In the genomic region with DNA sequence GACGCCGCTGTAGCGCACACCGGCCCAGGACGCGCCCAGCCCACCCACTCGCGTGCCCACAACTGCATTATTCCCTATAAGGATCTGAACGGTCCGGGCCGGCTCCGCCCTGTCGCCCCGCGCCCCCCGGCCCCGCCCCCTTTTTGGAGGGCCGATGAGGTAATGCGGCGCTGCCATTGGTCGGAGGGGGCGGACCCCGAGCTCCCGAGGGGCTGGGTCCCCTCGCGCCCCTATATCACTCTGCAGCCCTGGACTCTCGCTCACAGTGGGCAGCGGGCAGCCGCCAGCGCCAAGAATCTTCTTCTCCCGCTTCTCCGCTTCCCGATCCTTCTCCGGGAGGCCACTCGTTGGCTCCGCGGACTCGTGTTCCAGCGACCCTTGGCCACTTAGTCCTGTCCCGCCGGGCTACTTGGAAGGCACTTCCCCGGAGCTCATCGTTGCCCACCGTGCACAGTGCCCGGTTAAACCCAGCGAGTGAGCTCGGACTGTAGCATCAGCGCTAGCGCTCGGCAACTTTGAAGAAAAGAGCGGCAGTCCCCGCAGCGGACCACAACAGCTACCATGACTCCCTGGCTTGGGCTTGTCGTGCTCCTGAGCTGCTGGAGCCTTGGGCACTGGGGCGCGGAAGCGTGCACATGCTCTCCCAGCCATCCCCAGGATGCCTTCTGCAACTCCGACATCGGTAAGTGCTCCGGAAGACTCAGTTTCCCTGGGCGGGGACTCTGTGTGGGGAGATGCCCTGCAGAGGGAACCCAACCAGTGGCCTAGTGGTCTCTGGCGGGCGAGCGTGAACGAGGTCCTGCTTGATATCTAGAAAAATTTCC, we compare ENCODE assay signal across 8 mouse cellular contexts. TPM values are rescaled to one million over a fixed set of nuclear protein-coding genes. Genes with fewer than 3 reads are reported as not detected.
DNase-seq lines count a peak whose midpoint lies in the region; ATAC-seq and TF ChIP-seq lines count a peak whose summit lies in the region.

A gene (plus strand): TSS at position 80 of the 824 bp plus-strand sequence.

- no peaks in the 10 kb centered on the region for H3K9me3 ChIP-seq in forebrain, embryonic 12.5 days
- no peaks in the 10 kb centered on the region for H3K9me3 ChIP-seq in heart, embryonic 13.5 days
- no peaks in the 10 kb centered on the region for H3K9me3 ChIP-seq in kidney, embryonic 16.5 days (ENCODE audit: low read length)

- WGBS in thymus, adult 2 months, result 2% methylated on average over 63 of the region's 65 CpGs
- under 1% methylated on average over 64 of the region's 65 CpGs for WGBS in forebrain, embryonic 12.5 days
- WGBS in heart, embryonic 13.5 days, result under 1% methylated on average over 64 of the region's 65 CpGs
- under 1% methylated on average over 65 of the region's 65 CpGs for WGBS in kidney, embryonic 16.5 days
- 5% methylated on average over 65 of the region's 65 CpGs for WGBS in liver, adult 2 months

- peak within 1 kb of the TSS; percentile 24 for H3K4me3 ChIP-seq in thymus, adult 2 months (ENCODE audit: control insufficient read depth, insufficient read depth, low read length)
- H3K4me3 ChIP-seq in forebrain, embryonic 12.5 days (replicated peaks), result peak within 1 kb of the TSS; percentile 48
- peak within 1 kb of the TSS; percentile 86 for H3K4me3 ChIP-seq in heart, embryonic 13.5 days
- H3K4me3 ChIP-seq in kidney, embryonic 16.5 days (ENCODE audit: low read length), result peak within 1 kb of the TSS; percentile 68
- peak within 1 kb of the TSS; percentile 65 for H3K4me3 ChIP-seq in liver, adult 2 months (ENCODE audit: insufficient read depth, low read depth, low read length)

- peaks cover 2% of the 10 kb centered on the region; the same call in 1 of the 2 replicates for H3K27me3 ChIP-seq in thymus, adult 2 months (ENCODE audit: control insufficient read depth, insufficient read depth, low read length)
- peaks cover 29% of the 10 kb centered on the region for H3K27me3 ChIP-seq in forebrain, embryonic 12.5 days
- H3K27me3 ChIP-seq in heart, embryonic 13.5 days (replicated peaks), result peaks cover 20% of the 10 kb centered on the region; the same call in 1 of the 2 replicates
- H3K27me3 ChIP-seq in kidney, embryonic 16.5 days (ENCODE audit: insufficient read depth, low read length), result peaks cover 13% of the 10 kb centered on the region
- H3K27me3 ChIP-seq in liver, adult 2 months (ENCODE audit: control insufficient read depth, insufficient read depth, low read length), result no peaks in the 10 kb centered on the region; the same call in 1 of the 2 replicates

- 0 out of 2 replicates have a peak, but pooled peaks cover 3% of the 10 kb centered on the region for H3K79me2 ChIP-seq in liver, adult 2 months (ENCODE audit: control insufficient read depth, insufficient read depth, low read length)

- H3K4me1 ChIP-seq in thymus, adult 2 months (replicated peaks; ENCODE audit: control insufficient read depth, insufficient read depth, low read length), result peaks cover 3% of the 10 kb centered on the region; the same call in 1 of the 2 replicates
- peaks cover 49% of the 10 kb centered on the region for H3K4me1 ChIP-seq in forebrain, embryonic 12.5 days
- H3K4me1 ChIP-seq in heart, embryonic 13.5 days, result peaks cover 47% of the 10 kb centered on the region
- H3K4me1 ChIP-seq in kidney, embryonic 16.5 days (ENCODE audit: insufficient read depth, low read length), result peaks cover 38% of the 10 kb centered on the region
- H3K4me1 ChIP-seq in liver, adult 2 months (ENCODE audit: control insufficient read depth, insufficient read depth, low read length), result peaks cover 1% of the 10 kb centered on the region; the same call in 1 of the 2 replicates

- no peak within 1 kb of the TSS for H3K27ac ChIP-seq in thymus, adult 2 months (ENCODE audit: control insufficient read depth, insufficient read depth, low read length)
- no peak within 1 kb of the TSS for H3K27ac ChIP-seq in forebrain, embryonic 12.5 days
- peak within 1 kb of the TSS; percentile 86 for H3K27ac ChIP-seq in heart, embryonic 13.5 days (replicated peaks)
- H3K27ac ChIP-seq in kidney, embryonic 16.5 days (ENCODE audit: low read length), result peak within 1 kb of the TSS; percentile 82
- peak within 1 kb of the TSS; percentile 22 for H3K27ac ChIP-seq in liver, adult 2 months (replicated peaks; ENCODE audit: insufficient read depth, low read depth, low read length)

- H3K4me2 ChIP-seq in forebrain, embryonic 12.5 days, result peak within 1 kb of the TSS; percentile 98
- peak within 1 kb of the TSS; percentile 93 for H3K4me2 ChIP-seq in heart, embryonic 13.5 days
- peak within 1 kb of the TSS; percentile 90 for H3K4me2 ChIP-seq in kidney, embryonic 16.5 days (replicated peaks; ENCODE audit: low read depth, low read length)

- no peak for TF ChIP-seq POLR2A in thymus, adult 2 months (IDR thresholded peaks at IDR 0.05; ENCODE audit: control insufficient read depth, extremely low read depth, insufficient read depth, low read length, poor library complexity)
- peak; percentile 70 for TF ChIP-seq POLR2A in liver, adult 2 months (IDR thresholded peaks at IDR 0.05; ENCODE audit: extremely low read depth, insufficient read depth, low read length)

- no peak for TF ChIP-seq CTCF in thymus, adult 2 months (IDR thresholded peaks at IDR 0.05; ENCODE audit: borderline replicate concordance, control insufficient read depth, extremely low read depth, insufficient read depth, low read length, poor library complexity)
- no peak for TF ChIP-seq CTCF in liver, adult 2 months (IDR thresholded peaks at IDR 0.05; ENCODE audit: low read depth, low read length)

- DNase-seq in thymus, adult 2 months, result peak; percentile 2
- no peak for DNase-seq in thymus, postnatal 25 days
- DNase-seq in liver, adult 2 months (ENCODE audit: extremely low read depth, low read depth, low spot score), result no peak
- DNase-seq in neural tube, embryonic 10.5 days (ENCODE audit: extremely low spot score, low spot score), result peak; percentile 85
- peak; percentile 71 for DNase-seq in urinary bladder, postnatal 14 days (ENCODE audit: low spot score)

- H3K36me3 ChIP-seq in thymus, adult 2 months (ENCODE audit: control insufficient read depth, insufficient read depth, low read length), result no peaks in the 10 kb centered on the region
- no peaks in the 10 kb centered on the region for H3K36me3 ChIP-seq in forebrain, embryonic 12.5 days (replicated peaks)
- peaks cover 13% of the 10 kb centered on the region for H3K36me3 ChIP-seq in heart, embryonic 13.5 days
- no peaks in the 10 kb centered on the region for H3K36me3 ChIP-seq in kidney, embryonic 16.5 days (ENCODE audit: insufficient read depth, low read length)
- no peaks in the 10 kb centered on the region for H3K36me3 ChIP-seq in liver, adult 2 months (ENCODE audit: control insufficient read depth, insufficient read depth, low read length)

- peak within 1 kb of the TSS; percentile 59 for H3K9ac ChIP-seq in forebrain, embryonic 12.5 days
- H3K9ac ChIP-seq in heart, embryonic 13.5 days, result peak within 1 kb of the TSS; percentile 91
- peak within 1 kb of the TSS; percentile 90 for H3K9ac ChIP-seq in kidney, embryonic 16.5 days (replicated peaks; ENCODE audit: low read length)
- H3K9ac ChIP-seq in liver, adult 2 months (ENCODE audit: low read depth, low read length), result peak within 1 kb of the TSS; percentile 82

- peak; percentile 88 for ATAC-seq in forebrain, embryonic 12.5 days (ENCODE audit: low FRiP score)
- ATAC-seq in heart, embryonic 13.5 days (ENCODE audit: extremely low read depth, insufficient number of reproducible peaks, low FRiP score, low TSS enrichment), result peak; percentile 81
- ATAC-seq in kidney, embryonic 16.5 days (ENCODE audit: low FRiP score, low TSS enrichment), result peak; percentile 94

RNA-seq across cellular contexts. Expression of the gene that starts here (rescaled TPM):
- 30.5 and 39.7 TPM in 2 replicates for polyA plus RNA-seq in thymus, adult 2 months (2012; rRNA removed)
- polyA plus RNA-seq in forebrain, embryonic 12.5 days (2016; fragmentation: Nextera tagmentation; extraction: Ambion mirVana), result 17.9 and 18.0 TPM in 2 replicates
- 65.6 and 69.3 TPM in 2 replicates for polyA plus RNA-seq in heart, embryonic 13.5 days (2015; fragmentation: Nextera tagmentation; extraction: Ambion mirVana)
- polyA plus RNA-seq in kidney, embryonic 16.5 days (2015; fragmentation: Nextera tagmentation; extraction: Ambion mirVana), result 114 TPM in 2 replicates
- 12.8 and 17.6 TPM in 2 replicates for total RNA-seq in liver, adult 2 months (2014; rRNA removed)
- polyA plus RNA-seq in liver, adult 2 months (2012; rRNA removed), result 5.2 and 5.6 TPM in 2 replicates

Comparison
In these comparisons a context has a peak if more than half of its experiments do, and no peak if none do; other contexts are left out.
1. DNase-seq: peak in thymus, adult 2 months (single experiment), neural tube, embryonic 10.5 days (single experiment) and urinary bladder, postnatal 14 days (single experiment); none in thymus, postnatal 25 days (single experiment) and liver, adult 2 months (single experiment).
2. H3K27ac ChIP-seq: peak in heart, embryonic 13.5 days (single experiment), kidney, embryonic 16.5 days (single experiment) and liver, adult 2 months (single experiment); none in thymus, adult 2 months (single experiment) and forebrain, embryonic 12.5 days (single experiment).
3. H3K4me3 ChIP-seq: peak in every context shown above with its lines; median percentile 86 in heart, embryonic 13.5 days; 68 in kidney, embryonic 16.5 days; 65 in liver, adult 2 months; 48 in forebrain, embryonic 12.5 days; 24 in thymus, adult 2 months.
4. Peak in every context shown above with its lines, with median percentiles within 50 percentile points of each other: ATAC-seq, H3K4me2 ChIP-seq and H3K9ac ChIP-seq.